Mouse (Mus musculus): ENCODE data around the gene Lypla2.

- TF ChIP-seq CTCF (IDR thresholded peaks at IDR 0.05) (no peak), EP300 (IDR thresholded peaks at IDR 0.05) (no peak)
These were observed 34.4 kb upstream of the Lypla2 start for GRCm38 (mm10) chr4:136006821-136007220.
